Mouse (Mus musculus): ENCODE results near the gene Bach2. TPM values are rescaled to one million over a fixed set of nuclear protein-coding genes. Genes with fewer than 3 reads are reported as not detected.
A peak's percentile ranks its signal among the peaks of the same experiment; 100 is the strongest.

Gene Bach2
- polyA plus RNA-seq, 1 experiment from 2014 or later = 12.2 TPM

DNA sequence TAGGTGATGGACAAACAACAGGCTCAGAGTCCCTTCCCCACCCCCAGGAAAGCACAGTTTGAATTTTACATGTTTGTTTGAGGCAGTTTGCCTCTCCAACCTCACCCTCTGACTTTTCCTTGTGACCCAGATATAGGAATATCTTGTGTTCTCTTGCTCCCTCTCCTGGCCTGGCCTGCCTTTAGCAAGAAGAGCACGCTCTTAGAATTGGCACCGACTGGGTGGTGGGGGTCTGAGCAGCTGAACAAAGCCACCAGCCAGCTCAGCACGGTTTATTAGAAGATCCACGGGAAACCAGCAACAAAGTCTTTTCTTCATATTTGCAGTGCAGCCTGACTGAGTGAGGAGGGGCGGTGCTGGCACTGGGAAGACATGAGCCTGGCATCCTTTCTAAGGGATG lies 299.5 kb downstream of the Bach2 start:
- Histone ChIP-seq H3K9me3 (no peaks in the 10 kb centered on the region), H3K36me3 (no peaks in the 10 kb centered on the region), H3K4me3 (no peak overlapping the region), H3K27me3 (no peaks in the 10 kb centered on the region), H3K27ac (no peak overlapping the region), H3K4me1 (peaks cover 37% of the 10 kb centered on the region), H3K4me2 (replicated peaks) (no peak overlapping the region; the same call in 1 of the 2 replicates), H3K9ac (no peak overlapping the region)
- ATAC-seq (ENCODE audit: low FRiP score, low read depth) = peak; percentile 67; the same call in 1 of the 2 replicates
- WGBS = 17% methylated on average over 5 of the region's 5 CpGs

DNA sequence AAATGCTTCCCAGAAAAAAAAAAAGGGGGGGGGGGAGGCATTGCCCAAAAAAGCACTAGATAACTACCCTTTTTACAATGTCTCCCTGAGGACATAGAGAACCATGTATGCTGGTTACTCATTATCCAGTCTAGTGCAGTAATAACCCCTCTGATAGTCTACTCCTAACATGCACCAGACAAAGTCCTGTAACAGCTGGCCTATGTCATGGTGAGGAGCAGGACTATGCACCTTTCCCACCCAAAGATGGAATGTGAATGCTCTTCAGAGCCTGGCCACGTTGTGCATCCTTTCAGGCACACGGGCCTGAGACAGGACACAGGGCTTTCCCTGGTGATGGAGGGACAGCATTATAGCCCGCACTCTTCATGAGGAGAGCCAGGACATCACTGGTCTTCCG lies 299.9 kb downstream of the Bach2 start:
- H3K9me3 ChIP-seq = no peaks in the 10 kb centered on the region
- peaks cover 33% of the 10 kb centered on the region for H3K4me1 ChIP-seq
- no peak overlapping the region for H3K27ac ChIP-seq
- 74% methylated on average over 4 of the region's 4 CpGs for WGBS
- ATAC-seq (ENCODE audit: low FRiP score, low read depth) = no peak
- no peak overlapping the region for H3K4me3 ChIP-seq
- no peak overlapping the region for H3K4me2 ChIP-seq (replicated peaks)
- H3K36me3 ChIP-seq = no peaks in the 10 kb centered on the region
- H3K9ac ChIP-seq = no peak overlapping the region
- H3K27me3 ChIP-seq = no peaks in the 10 kb centered on the region

DNA sequence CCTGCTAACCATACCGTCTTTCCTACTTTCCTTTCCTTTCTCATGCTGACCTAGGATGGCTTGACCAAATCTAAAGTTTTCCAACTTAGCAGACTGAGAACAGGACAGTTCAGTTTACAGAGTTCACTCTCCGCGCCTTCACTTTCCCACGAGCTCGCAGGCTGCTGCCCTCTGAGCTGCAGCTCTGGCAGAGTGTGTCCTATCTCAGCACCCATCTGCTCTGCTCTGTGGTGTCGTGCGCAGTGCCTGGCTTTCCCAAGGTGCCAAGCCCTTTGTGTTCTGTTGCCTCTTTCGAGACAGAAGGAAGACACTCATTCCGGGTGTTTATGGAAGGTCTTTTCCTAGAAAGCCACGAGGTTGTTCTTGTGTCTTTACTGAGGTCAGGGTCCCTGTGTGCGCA lies 300.4 kb downstream of the Bach2 start:
- WGBS = 83% methylated on average over 11 of the region's 11 CpGs
- Histone ChIP-seq H3K9ac (no peak overlapping the region), H3K36me3 (no peaks in the 10 kb centered on the region), H3K4me2 (replicated peaks) (no peak overlapping the region), H3K27me3 (no peaks in the 10 kb centered on the region), H3K9me3 (no peaks in the 10 kb centered on the region), H3K4me3 (no peak overlapping the region), H3K27ac (no peak overlapping the region), H3K4me1 (peaks cover 32% of the 10 kb centered on the region)
- ATAC-seq (ENCODE audit: low FRiP score, low read depth) = no peak

DNA sequence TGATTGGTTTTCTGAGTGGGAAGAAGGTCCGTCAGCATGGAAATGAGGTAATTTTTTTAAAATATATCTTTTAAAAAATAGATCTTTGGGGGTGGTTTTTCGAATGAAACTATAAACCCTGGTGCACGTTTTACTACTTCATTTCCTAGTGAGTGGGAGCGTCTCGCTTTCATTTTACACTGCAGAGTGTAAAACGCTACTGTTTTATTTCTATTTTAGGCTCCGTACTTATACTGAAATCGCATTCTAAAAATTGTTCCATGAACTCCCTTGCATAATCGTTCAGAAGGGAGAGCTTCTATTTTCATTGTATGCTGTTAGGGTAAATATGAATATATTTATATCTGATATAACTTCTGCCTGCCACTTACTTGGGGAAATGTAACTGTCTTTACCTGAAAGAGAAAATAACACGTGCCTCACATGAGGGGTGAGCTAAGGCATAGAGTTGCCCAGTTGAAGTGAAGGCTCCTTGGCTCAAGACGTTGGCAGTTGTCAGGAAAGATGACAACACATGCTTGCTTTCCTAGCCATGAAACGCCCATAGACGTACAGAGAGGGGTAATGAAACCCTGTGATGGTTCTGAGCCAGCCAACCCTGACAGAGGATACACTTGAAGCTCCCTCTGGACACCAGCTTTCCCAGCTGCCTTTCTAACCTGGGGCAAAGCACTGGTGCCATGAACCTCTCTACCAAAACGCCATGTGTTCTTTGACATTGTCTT lies 306.4 kb downstream of the Bach2 start:
- Histone ChIP-seq H3K27me3 (no peaks in the 10 kb centered on the region), H3K9me3 (peaks cover 6% of the 10 kb centered on the region; the same call in 1 of the 2 replicates), H3K9ac (no peak overlapping the region), H3K27ac (no peak overlapping the region), H3K36me3 (no peaks in the 10 kb centered on the region), H3K4me3 (no peak overlapping the region), H3K4me2 (replicated peaks) (no peak overlapping the region), H3K4me1 (no peaks in the 10 kb centered on the region)
- ATAC-seq (ENCODE audit: low FRiP score, low read depth) = no peak
- WGBS = 80% methylated on average over 14 of the region's 14 CpGs

DNA sequence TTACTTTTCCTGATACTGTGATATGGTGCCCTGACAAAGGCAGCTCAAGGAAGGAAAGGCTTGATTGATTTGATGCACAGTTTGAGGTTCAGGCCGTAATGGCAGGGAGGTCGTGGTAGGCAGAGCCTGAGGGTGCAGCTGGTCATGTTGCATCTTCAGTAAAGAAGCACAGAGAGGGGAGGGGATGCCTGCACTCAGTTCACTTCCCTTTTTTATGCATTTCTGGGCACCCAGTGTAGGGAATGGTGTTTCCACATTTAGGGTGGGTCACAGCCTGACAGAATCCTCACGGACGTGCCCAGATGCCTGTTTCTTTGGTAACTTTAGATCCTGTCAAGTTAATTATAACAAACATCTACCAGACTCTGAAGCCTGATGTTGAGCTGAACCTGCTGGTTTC lies 306.9 kb downstream of the Bach2 start:
- Histone ChIP-seq H3K27me3 (no peaks in the 10 kb centered on the region), H3K9me3 (peaks cover 6% of the 10 kb centered on the region; the same call in 1 of the 2 replicates), H3K36me3 (no peaks in the 10 kb centered on the region), H3K4me1 (no peaks in the 10 kb centered on the region), H3K9ac (no peak overlapping the region), H3K4me2 (replicated peaks) (no peak overlapping the region), H3K4me3 (no peak overlapping the region), H3K27ac (no peak overlapping the region)
- 72% methylated on average over 4 of the region's 4 CpGs for WGBS
- ATAC-seq (ENCODE audit: low FRiP score, low read depth) = no peak

DNA sequence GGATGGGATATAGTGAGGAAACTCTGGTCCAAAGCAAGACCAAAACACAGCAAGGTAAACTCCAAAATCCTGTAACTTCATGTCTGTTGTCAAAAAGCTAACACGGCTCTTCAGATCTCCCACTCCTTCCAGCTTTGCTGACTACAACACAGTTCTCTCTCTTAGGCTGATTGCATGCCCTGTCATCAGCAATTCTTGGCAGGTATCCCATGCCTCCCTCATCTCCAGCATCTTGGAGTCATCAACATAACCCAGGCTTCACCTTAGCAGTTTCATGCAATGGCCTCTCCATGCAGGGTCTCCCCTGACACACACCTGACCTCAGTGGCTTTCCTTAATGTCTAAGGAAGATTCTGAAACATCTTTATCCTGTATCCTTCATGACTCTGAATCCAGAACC lies 310.5 kb downstream of the Bach2 start:
- H3K27ac ChIP-seq = no peak overlapping the region
- H3K36me3 ChIP-seq = no peaks in the 10 kb centered on the region
- peaks cover 6% of the 10 kb centered on the region; the same call in 1 of the 2 replicates for H3K9me3 ChIP-seq
- H3K4me3 ChIP-seq = no peak overlapping the region
- 85% methylated on average over 1 of the region's 1 CpGs for whole genome bisulfite sequencing
- ATAC-seq (ENCODE audit: low FRiP score, low read depth) = no peak
- H3K9ac ChIP-seq = no peak overlapping the region
- no peaks in the 10 kb centered on the region for H3K4me1 ChIP-seq
- H3K4me2 ChIP-seq (replicated peaks) = no peak overlapping the region
- H3K27me3 ChIP-seq = no peaks in the 10 kb centered on the region

DNA sequence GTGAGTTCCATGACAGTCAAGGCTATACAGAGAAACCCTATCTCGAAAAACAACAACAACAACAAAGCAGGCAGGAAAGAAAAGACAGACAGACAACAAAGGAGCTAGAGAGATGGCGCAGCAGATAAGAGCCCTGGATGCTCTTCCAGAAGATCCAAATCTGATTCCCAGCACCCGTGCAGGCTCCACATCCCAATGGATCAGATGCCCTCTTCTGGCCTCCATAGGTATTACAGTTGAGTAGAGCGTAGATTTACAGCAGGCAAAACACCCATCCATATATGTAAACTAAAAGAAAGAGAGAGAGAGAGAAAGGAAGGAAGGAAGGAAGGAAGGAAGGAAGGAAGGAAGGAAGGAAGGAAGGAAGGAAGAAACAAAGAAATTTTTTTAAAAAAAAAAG lies 312.7 kb downstream of the Bach2 start:
- Histone ChIP-seq H3K9ac (no peak overlapping the region), H3K36me3 (no peaks in the 10 kb centered on the region), H3K4me1 (no peaks in the 10 kb centered on the region), H3K4me3 (no peak overlapping the region), H3K4me2 (replicated peaks) (no peak overlapping the region), H3K9me3 (peaks cover 6% of the 10 kb centered on the region; the same call in 1 of the 2 replicates), H3K27ac (no peak overlapping the region), H3K27me3 (no peaks in the 10 kb centered on the region)
- ATAC-seq (ENCODE audit: low FRiP score, low read depth) = no peak
- 55% methylated on average over 4 of the region's 4 CpGs for WGBS

DNA sequence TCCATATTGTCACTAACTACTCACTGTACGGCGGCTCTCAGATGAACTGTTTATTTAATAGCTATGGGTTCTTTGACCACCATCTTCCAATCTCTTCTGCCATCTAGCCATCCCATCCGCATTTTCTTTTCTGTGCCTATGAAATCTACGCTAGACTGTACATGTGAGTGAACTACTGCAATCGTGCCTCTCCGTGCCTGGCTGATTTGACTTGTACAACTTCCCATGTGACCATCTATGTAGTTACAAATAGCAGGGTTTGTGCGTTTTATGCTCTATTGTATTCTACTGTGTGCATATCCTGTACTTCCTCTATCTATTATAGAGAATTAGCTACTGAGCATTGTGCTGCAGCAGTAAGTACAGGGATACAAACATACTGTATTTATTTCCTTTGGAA lies 316.9 kb downstream of the Bach2 start:
- Histone ChIP-seq H3K27me3 (no peaks in the 10 kb centered on the region), H3K4me1 (peaks cover 3% of the 10 kb centered on the region; the same call in 1 of the 2 replicates), H3K9ac (no peak overlapping the region), H3K4me2 (replicated peaks) (no peak overlapping the region), H3K9me3 (no peaks in the 10 kb centered on the region), H3K36me3 (no peaks in the 10 kb centered on the region), H3K4me3 (no peak overlapping the region), H3K27ac (no peak overlapping the region)
- ATAC-seq (ENCODE audit: low FRiP score, low read depth) = no peak
- WGBS = 91% methylated on average over 7 of the region's 7 CpGs

DNA sequence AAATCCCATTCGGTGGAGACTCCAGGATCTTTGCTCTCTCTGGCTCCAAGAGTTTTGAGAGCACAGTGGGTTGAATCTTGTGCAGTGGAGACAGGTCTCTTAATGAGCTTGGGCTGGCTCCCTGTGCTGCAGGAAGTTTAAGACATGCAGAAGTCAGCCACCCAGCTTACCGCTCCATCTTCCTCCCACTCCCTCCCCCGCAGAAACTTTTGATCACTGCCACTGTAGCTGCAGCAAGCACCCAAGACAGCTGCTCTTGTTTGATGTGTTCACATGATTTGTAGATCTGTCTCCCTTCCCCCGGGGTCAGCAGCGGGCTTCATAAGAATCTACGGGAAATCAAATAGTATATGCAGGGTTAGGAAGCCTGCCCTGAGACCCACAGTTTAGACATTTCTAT lies 321.6 kb downstream of the Bach2 start:
- H3K27ac ChIP-seq = no peak overlapping the region
- no peak overlapping the region for H3K4me2 ChIP-seq (replicated peaks)
- no peak for ATAC-seq (ENCODE audit: low FRiP score, low read depth)
- H3K27me3 ChIP-seq = no peaks in the 10 kb centered on the region
- no peak overlapping the region for H3K4me3 ChIP-seq
- no peak overlapping the region for H3K9ac ChIP-seq
- H3K4me1 ChIP-seq = peaks cover 3% of the 10 kb centered on the region; the same call in 1 of the 2 replicates
- 18% methylated on average over 6 of the region's 6 CpGs for WGBS
- H3K9me3 ChIP-seq = no peaks in the 10 kb centered on the region
- H3K36me3 ChIP-seq = peaks cover 32% of the 10 kb centered on the region

DNA sequence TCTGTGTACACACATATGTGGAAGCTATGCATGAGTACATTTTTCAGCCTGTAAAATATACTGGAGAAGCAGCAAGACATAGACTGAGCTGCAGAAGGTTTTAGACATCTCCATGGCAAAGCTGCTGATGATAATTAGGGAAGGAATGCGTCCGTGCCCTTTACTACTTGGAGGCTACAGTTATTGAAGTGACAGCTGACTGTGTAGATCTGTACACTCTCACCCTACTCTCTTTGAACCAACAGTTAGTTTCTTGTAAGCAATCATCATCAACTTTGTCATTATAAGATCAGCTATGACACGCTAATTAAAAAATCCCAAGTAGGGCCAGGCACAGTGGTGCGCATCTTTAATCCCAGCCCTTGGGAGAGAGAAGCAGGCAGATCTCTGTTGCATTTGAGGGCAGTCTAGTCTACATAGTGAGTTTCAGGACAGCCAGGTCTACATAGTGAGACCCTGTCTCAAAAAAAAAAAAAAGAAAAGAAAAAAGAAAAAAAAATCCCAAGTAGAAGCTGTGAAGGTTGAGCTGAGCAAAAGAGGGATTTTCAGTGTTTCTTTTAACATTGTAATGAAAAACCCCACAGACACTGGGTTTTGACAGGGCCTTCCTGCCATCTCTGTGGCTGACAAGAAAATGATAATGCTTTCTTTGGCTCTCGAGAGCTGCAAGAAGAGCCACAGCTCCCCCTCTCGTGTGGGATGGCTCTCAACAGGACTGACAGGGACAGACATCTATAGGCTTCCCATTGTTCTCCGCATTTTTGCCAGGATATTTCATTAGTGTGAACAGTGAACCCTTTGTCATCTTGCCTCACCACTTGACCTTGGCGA lies 322.3 kb downstream of the Bach2 start:
- H3K4me2 ChIP-seq (replicated peaks) = no peak overlapping the region
- H3K27me3 ChIP-seq = no peaks in the 10 kb centered on the region
- no peak overlapping the region for H3K27ac ChIP-seq
- no peak overlapping the region for H3K9ac ChIP-seq
- no peak for ATAC-seq (ENCODE audit: low FRiP score, low read depth)
- no peaks in the 10 kb centered on the region for H3K9me3 ChIP-seq
- H3K36me3 ChIP-seq = peaks cover 32% of the 10 kb centered on the region
- 65% methylated on average over 8 of the region's 8 CpGs for WGBS
- H3K4me1 ChIP-seq = peaks cover 3% of the 10 kb centered on the region; the same call in 1 of the 2 replicates
- H3K4me3 ChIP-seq = no peak overlapping the region

DNA sequence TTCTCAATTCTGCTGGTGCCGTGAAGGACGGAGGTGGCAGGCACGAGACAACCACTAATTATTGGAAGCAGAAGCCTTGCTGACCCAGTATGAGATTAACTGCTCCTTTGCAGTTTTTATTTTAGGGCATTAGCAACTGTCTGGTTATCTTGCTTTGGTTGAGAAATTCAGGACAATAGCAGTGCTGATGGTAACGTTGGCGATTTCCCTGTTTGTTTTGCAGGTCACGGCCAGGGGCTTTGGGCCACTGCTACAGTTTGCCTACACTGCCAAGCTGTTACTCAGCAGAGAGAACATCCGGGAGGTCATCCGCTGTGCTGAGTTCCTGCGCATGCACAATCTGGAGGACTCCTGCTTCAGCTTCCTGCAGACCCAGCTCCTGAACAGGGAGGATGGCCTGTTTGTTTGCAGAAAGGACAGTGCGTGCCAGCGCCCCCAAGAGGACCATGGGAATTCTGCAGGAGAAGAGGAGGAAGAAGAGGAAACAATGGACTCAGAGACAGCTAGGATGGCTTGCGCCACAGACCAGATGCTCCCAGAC lies 323.0 kb downstream of the Bach2 start:
- peaks cover 3% of the 10 kb centered on the region; the same call in 1 of the 2 replicates for H3K4me1 ChIP-seq
- H3K4me2 ChIP-seq (replicated peaks) = no peak overlapping the region
- no peak overlapping the region for H3K4me3 ChIP-seq
- H3K9me3 ChIP-seq = no peaks in the 10 kb centered on the region
- H3K9ac ChIP-seq = no peak overlapping the region
- H3K27ac ChIP-seq = no peak overlapping the region
- no peak for ATAC-seq (ENCODE audit: low FRiP score, low read depth)
- H3K36me3 ChIP-seq = peaks cover 32% of the 10 kb centered on the region
- H3K27me3 ChIP-seq = no peaks in the 10 kb centered on the region
- WGBS = 71% methylated on average over 12 of the region's 12 CpGs

Measured in limb, embryonic 13.5 days (tissue).